Mouse (Mus musculus) MEL (cell line): ENCODE data around the gene Serpina1f. TPM values are rescaled to one million over a fixed set of nuclear protein-coding genes. Genes with fewer than 3 reads are reported as not detected.
"Not testable (repeated sequence)": the region's sequence is repeated elsewhere in the genome, so short reads cannot be mapped to it uniquely, and the experiment has no call there.

Source experiments
- DNase-seq: peaks from one replicate; pipeline ENCODE4 v3.0.0; 2011; ENCODE audit warnings: low read depth, low spot score
- H3K27ac ChIP-seq: 2 replicates; pipeline ENCODE4 v1.5.1; 2012; ENCODE audit warnings: low read depth, mild to moderate bottlenecking, control low read depth, low read length, moderate library complexity; ENCODE audit not compliant: control insufficient read depth
- H3K27me3 ChIP-seq, 2 experiments: fragments of 150-350 bp in 1 of 2; sonication (generic) in 1 of 2; 2 replicates each; pipeline ENCODE4 v1.6.1; 2012; ENCODE audit warnings: low read length in 2 of 2, mild to moderate bottlenecking in 2 of 2, improper control_type of control experiment in 1 of 2, moderate library complexity in 1 of 2; ENCODE audit not compliant: insufficient read depth in 2 of 2, control insufficient read depth in 1 of 2
- H3K36me3 ChIP-seq, 2 experiments: 2 replicates each; pipeline ENCODE4 v1.6.1; 2012 to 2014; ENCODE audit warnings: low read length in 2 of 2, improper control_type of control experiment in 1 of 2, inconsistent platforms in 1 of 2, mild to moderate bottlenecking in 1 of 2; ENCODE audit not compliant: insufficient read depth in 2 of 2, control insufficient read depth in 1 of 2
- H3K4me1 ChIP-seq, 2 experiments: fragments of 150-350 bp in 1 of 2; sonication (generic) in 1 of 2; 2 replicates each; pipeline ENCODE4 v1.6.1; 2012; ENCODE audit warnings: low read length in 2 of 2, improper control_type of control experiment in 1 of 2, mild to moderate bottlenecking in 1 of 2; ENCODE audit not compliant: insufficient read depth in 2 of 2, control insufficient read depth in 1 of 2
- H3K4me3 ChIP-seq, 2 experiments: fragments of 150-350 bp in 1 of 2; sonication (generic) in 1 of 2; 2 replicates each; pipeline ENCODE4 v1.5.1; 2012; ENCODE audit warnings: low read depth in 2 of 2, low read length in 2 of 2, mild to moderate bottlenecking in 2 of 2, moderate library complexity in 2 of 2, control low read depth in 1 of 2, improper control_type of control experiment in 1 of 2; ENCODE audit not compliant: control insufficient read depth in 1 of 2, insufficient read depth in 1 of 2
- H3K79me2 ChIP-seq: 2 replicates; pipeline ENCODE4 v1.6.1; 2012; ENCODE audit warnings: mild to moderate bottlenecking, low read length, moderate library complexity; ENCODE audit not compliant: control insufficient read depth, poor library complexity, insufficient read depth
- H3K9ac ChIP-seq: 2 replicates; pipeline ENCODE4 v1.6.1; 2012; ENCODE audit warnings: low read depth, mild to moderate bottlenecking, control low read depth, low read length, moderate library complexity; ENCODE audit not compliant: control insufficient read depth, poor library complexity, severe bottlenecking
- H3K9me3 ChIP-seq: fragments of 150-350 bp; sonication (generic); replicated peaks from 2 replicates; pipeline ENCODE4 v1.6.1; 2012; ENCODE audit warnings: mild to moderate bottlenecking, low read length, improper control_type of control experiment, moderate library complexity; ENCODE audit not compliant: insufficient read depth
- CHD1 ChIP-seq: IDR thresholded peaks from 2 replicates; pipeline ENCODE4 v1.6.1; 2012; ENCODE audit warnings: low read depth, mild to moderate bottlenecking, inconsistent platforms, low read length, improper control_type of control experiment
- CHD2 ChIP-seq: IDR thresholded peaks from 2 replicates; pipeline ENCODE4 v1.6.1; 2011; ENCODE audit warnings: low read length, improper control_type of control experiment
- CTCF ChIP-seq, 3 experiments: IDR thresholded peaks in 2 of 3; conservative IDR thresholded peaks in 1 of 3; 2 replicates each; pipeline ENCODE4 v1.5.1; 2011 to 2012; ENCODE audit warnings: low read length in 3 of 3, low read depth in 2 of 3, mild to moderate bottlenecking in 2 of 3, improper control_type of control experiment in 1 of 3, inconsistent platforms in 1 of 3, mixed read lengths in 1 of 3, moderate library complexity in 1 of 3; ENCODE audit not compliant: control insufficient read depth in 1 of 3, insufficient read depth in 1 of 3, poor library complexity in 1 of 3, severe bottlenecking in 1 of 3
- E2F4 ChIP-seq: IDR thresholded peaks from 2 replicates; pipeline ENCODE4 v1.6.1; 2011; ENCODE audit warnings: low read depth, low read length, improper control_type of control experiment, borderline replicate concordance
- ELF1 ChIP-seq: IDR thresholded peaks from 2 replicates; pipeline ENCODE4 v1.6.1; 2014; ENCODE audit warnings: low read depth, mild to moderate bottlenecking, inconsistent platforms, low read length, improper control_type of control experiment, moderate library complexity
- GABPA ChIP-seq: IDR thresholded peaks from 2 replicates; pipeline ENCODE4 v1.6.1; 2012; ENCODE audit warnings: low read depth, mild to moderate bottlenecking, inconsistent platforms, low read length, improper control_type of control experiment, moderate library complexity
- GATA1 ChIP-seq: IDR thresholded peaks from 2 replicates; pipeline ENCODE4 v1.6.1; 2011; ENCODE audit warnings: low read depth, low read length, improper control_type of control experiment
- MAFK ChIP-seq: IDR thresholded peaks from 2 replicates; pipeline ENCODE4 v1.6.1; 2011; ENCODE audit warnings: low read depth, mild to moderate bottlenecking, low read length, improper control_type of control experiment, borderline replicate concordance
- MAX ChIP-seq: IDR thresholded peaks from 2 replicates; pipeline ENCODE4 v1.6.1; 2011; ENCODE audit warnings: low read length, improper control_type of control experiment
- MAZ ChIP-seq: IDR thresholded peaks from 2 replicates; pipeline ENCODE4 v1.6.1; 2012; ENCODE audit warnings: low read depth, mild to moderate bottlenecking, inconsistent platforms, low read length, improper control_type of control experiment
- MEF2A ChIP-seq: IDR thresholded peaks from 2 replicates; pipeline ENCODE4 v1.6.1; 2014; ENCODE audit warnings: low read depth, mild to moderate bottlenecking, inconsistent platforms, low read length, improper control_type of control experiment; ENCODE audit not compliant: poor library complexity, insufficient replicate concordance, severe bottlenecking; ENCODE audit errors: extremely low read depth
- MXI1 ChIP-seq: IDR thresholded peaks from 2 replicates; pipeline ENCODE4 v1.6.1; 2011; ENCODE audit warnings: mild to moderate bottlenecking, low read depth, low read length, improper control_type of control experiment
- MYB ChIP-seq: IDR thresholded peaks from 2 replicates; pipeline ENCODE4 v1.6.1; 2011; ENCODE audit warnings: mild to moderate bottlenecking, low read depth, low read length, improper control_type of control experiment
- MYC ChIP-seq: IDR thresholded peaks from 2 replicates; pipeline ENCODE4 v1.6.1; 2011; ENCODE audit warnings: low read depth, mild to moderate bottlenecking, low read length, improper control_type of control experiment, moderate library complexity
- POLR2A ChIP-seq, 2 experiments: IDR thresholded peaks; 2 replicates each; pipeline ENCODE4 v1.6.1; 2011 to 2012; ENCODE audit warnings: low read length in 2 of 2, mild to moderate bottlenecking in 2 of 2, control low read depth in 1 of 2, improper control_type of control experiment in 1 of 2, low read depth in 1 of 2, moderate library complexity in 1 of 2; ENCODE audit not compliant: control insufficient read depth in 1 of 2, insufficient read depth in 1 of 2, poor library complexity in 1 of 2
- POLR2AphosphoS2 ChIP-seq: IDR thresholded peaks from 2 replicates; pipeline ENCODE4 v1.6.1; 2011; ENCODE audit warnings: low read length, improper control_type of control experiment
- RAD21 ChIP-seq: IDR thresholded peaks from 2 replicates; pipeline ENCODE4 v1.6.1; 2011; ENCODE audit warnings: mild to moderate bottlenecking, low read depth, low read length, improper control_type of control experiment
- RCOR1 ChIP-seq: IDR thresholded peaks from 2 replicates; pipeline ENCODE4 v1.6.1; 2012; ENCODE audit warnings: low read depth, mild to moderate bottlenecking, inconsistent platforms, low read length, improper control_type of control experiment
- SMC3 ChIP-seq: IDR thresholded peaks from 2 replicates; pipeline ENCODE4 v1.6.1; 2011; ENCODE audit warnings: low read depth, low read length, improper control_type of control experiment
- TAL1 ChIP-seq: IDR thresholded peaks from 2 replicates; pipeline ENCODE4 v1.6.1; 2012; ENCODE audit warnings: mild to moderate bottlenecking, inconsistent platforms, low read length, moderate library complexity, mixed read lengths
- TCF12 ChIP-seq: IDR thresholded peaks from 2 replicates; pipeline ENCODE4 v1.6.1; 2014; ENCODE audit warnings: low read depth, mild to moderate bottlenecking, inconsistent platforms, low read length, improper control_type of control experiment, moderate library complexity
- USF1 ChIP-seq: IDR thresholded peaks from 2 replicates; pipeline ENCODE4 v1.6.1; 2014; ENCODE audit warnings: low read depth, mild to moderate bottlenecking, inconsistent platforms, low read length, improper control_type of control experiment, moderate library complexity
- polyA plus RNA-seq, 2 experiments: library from polyadenylated mRNA; stranded (reverse) in 1 of 2; unstranded in 1 of 2; fragments of >175 nt in 1 of 2; fragments of >200 nt in 1 of 2; gene quantifications; 2 replicates each; pipeline versions ENCODE4 v1.2.1 to v1.2.4; 2012; ENCODE audit warnings: low replicate concordance in 2 of 2, low read depth in 1 of 2; ENCODE audit not compliant: insufficient read length in 2 of 2, insufficient read depth in 1 of 2, missing spikeins in 1 of 2
- total RNA-seq: library from RNA; depleted of rRNA; stranded (reverse); fragments of 300-350 nt; gene quantifications from 2 replicates; pipeline ENCODE4 v1.2.3, GENCODE M21; 2012

Gene Serpina1f
- total and polyA plus RNA-seq, 3 experiments: not detected

- H3K4me3 ChIP-seq: no peak overlapping the region
- DNase-seq: no peak
- H3K79me2 ChIP-seq: no peaks in the 10 kb centered on the region
- H3K4me1 ChIP-seq: no peaks in the 10 kb centered on the region
- no peak for TF ChIP-seq POLR2A (IDR thresholded peaks at IDR 0.05; ENCODE audit: control insufficient read depth in 1 of 2, insufficient read depth in 1 of 2, low read depth in 1 of 2, low read length in 2 of 2, poor library complexity in 1 of 2)
- no peak for TF ChIP-seq MAZ
- TF ChIP-seq MEF2A: no peak
- TF ChIP-seq SMC3: no peak
- no peak for TF ChIP-seq GATA1
- H3K9ac ChIP-seq: no peak overlapping the region
- H3K27me3 ChIP-seq: no peaks in the 10 kb centered on the region
- H3K9me3 ChIP-seq: no peaks in the 10 kb centered on the region
- no peak overlapping the region for H3K27ac ChIP-seq
- no peaks in the 10 kb centered on the region for H3K36me3 ChIP-seq
These were observed 14.2 kb downstream of the Serpina1f start for GRCm38 (mm10) chr12:103681169-103681568.

- H3K27ac ChIP-seq, H3K9me3 ChIP-seq, DNase-seq, H3K27me3 ChIP-seq, H3K9ac ChIP-seq, H3K4me1 ChIP-seq, H3K4me3 ChIP-seq, H3K79me2 ChIP-seq, H3K36me3 ChIP-seq: not testable (repeated sequence)
These were observed 15.5 kb downstream of the Serpina1f start for GRCm38 (mm10) chr12:103679853-103680252.

- H3K9me3 ChIP-seq: no peaks in the 10 kb centered on the region
- no peak within 1 kb of the TSS for H3K9ac ChIP-seq
- no peak within 1 kb of the TSS for H3K4me3 ChIP-seq
- H3K79me2 ChIP-seq: no peaks in the 10 kb centered on the region
- H3K36me3 ChIP-seq: no peaks in the 10 kb centered on the region
- no peaks in the 10 kb centered on the region for H3K4me1 ChIP-seq
- no peak within 1 kb of the TSS for H3K27ac ChIP-seq
- H3K27me3 ChIP-seq: no peaks in the 10 kb centered on the region
- TF ChIP-seq MXI1 (no peak), GABPA (no peak), CHD1 (no peak), TCF12 (no peak), MAX (no peak), E2F4 (no peak), RAD21 (no peak), MAFK (no peak), MYC (no peak), USF1 (no peak), TAL1 (no peak), CTCF (IDR thresholded peaks at IDR 0.05 in 2 of 3, conservative IDR thresholded peaks at IDR 0.05 in 1 of 3; ENCODE audit: control insufficient read depth in 1 of 3, insufficient read depth in 1 of 3, low read depth in 2 of 3, low read length in 3 of 3, poor library complexity in 1 of 3, severe bottlenecking in 1 of 3) (no peak), MYB (no peak), CHD2 (no peak), POLR2AphosphoS2 (no peak), RCOR1 (no peak), ELF1 (no peak)
- DNase-seq: no peak
These were observed 19.3 kb downstream of the Serpina1f start, which contains the start of gene Serpina16 for GRCm38 (mm10) chr12:103676039-103676438. Serpina16 (minus strand) TSS chr12:103676139.
